Mouse (Mus musculus): ENCODE measurements at regions not wholly inside any gene's neighbourhood (a gene's known extent, or its start where the extent isn't known, plus 50 kb on each side); places are given as distances from the start of the nearest gene placed in this dataset.

GRCm38 (mm10) chr1:72036600-72036999 is 175.5 kb downstream of the Mreg start:
- no peak for DNase-seq

GRCm38 (mm10) chr1:72036141-72036540 is 176.0 kb downstream of the Mreg start:
- DNase-seq = no peak

GRCm38 (mm10) chr1:72033941-72034340 is 178.2 kb downstream of the Mreg start:
- DNase-seq = no peak

DNA sequence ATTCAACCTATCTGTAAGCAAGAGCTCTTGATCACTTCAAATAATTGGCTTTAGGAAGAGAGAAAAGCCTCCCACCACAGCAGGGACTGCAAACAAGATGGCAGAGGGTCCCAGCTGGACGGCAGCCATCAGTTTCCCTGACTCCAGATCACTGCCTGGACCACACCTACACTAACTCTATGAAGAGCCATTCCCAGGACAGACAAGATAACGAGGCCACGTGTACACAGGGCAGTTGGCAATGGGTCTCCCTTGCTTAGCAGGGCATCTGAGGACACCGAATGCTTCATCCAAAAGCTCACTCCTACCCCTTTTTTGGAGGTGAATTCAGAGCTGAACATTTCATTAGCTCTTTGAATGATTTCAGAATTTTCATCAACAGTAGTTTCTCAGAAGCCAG is 179.9 kb downstream of the Mreg start:
- no peak for DNase-seq

GRCm38 (mm10) chr1:72030763-72031405 is 181.2 kb downstream of the Mreg start:
- DNase-seq = no peak

- DNase-seq = no peak
Measured at GRCm38 (mm10) chr1:72029625-72030024, 182.5 kb downstream of the Mreg start.

DNA sequence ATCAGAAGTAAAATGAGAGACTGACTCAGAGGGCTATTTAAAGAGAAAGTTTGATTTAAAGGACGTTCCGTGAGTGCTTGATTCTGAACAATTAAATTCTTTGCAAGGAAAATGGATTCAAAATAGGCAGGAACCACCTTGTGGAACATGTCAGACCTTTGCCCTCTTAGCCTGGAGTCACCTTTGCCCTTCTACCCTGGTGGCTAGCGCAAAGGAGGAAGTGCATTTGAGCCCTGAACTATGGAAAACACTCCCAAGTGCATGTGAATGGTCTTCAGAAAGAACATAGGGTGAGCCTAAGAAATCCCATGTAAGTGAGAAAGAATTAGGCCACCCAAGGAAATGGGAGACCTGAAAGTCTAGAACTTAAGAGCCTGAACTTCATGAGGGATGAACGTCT is 185.2 kb downstream of the Mreg start:
- DNase-seq = no peak

DNA sequence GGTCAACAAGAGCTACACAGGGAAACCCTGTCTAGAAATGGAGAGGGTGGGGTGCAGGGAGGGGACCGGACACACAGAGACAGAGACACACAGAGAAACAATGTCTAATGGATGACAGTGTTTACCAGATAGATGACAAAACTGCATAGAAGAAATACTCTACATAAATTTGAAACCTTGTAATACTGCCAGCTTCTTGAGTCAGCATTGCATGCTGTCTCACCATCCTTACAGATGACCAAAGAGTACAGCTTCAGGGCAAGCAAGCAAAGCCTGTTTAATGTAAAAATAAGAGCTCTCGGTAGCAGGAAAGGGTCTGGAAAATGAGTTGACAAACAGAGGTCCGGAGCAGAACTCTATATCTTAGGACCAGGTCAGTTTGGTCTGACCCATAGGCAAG is 189.5 kb downstream of the Mreg start:
- DNase-seq = no peak

- no peak for DNase-seq
Measured at GRCm38 (mm10) chr1:72018479-72019222, 193.5 kb downstream of the Mreg start.

- DNase-seq = no peak
Measured at GRCm38 (mm10) chr1:72017814-72018478, 194.2 kb downstream of the Mreg start.

DNA sequence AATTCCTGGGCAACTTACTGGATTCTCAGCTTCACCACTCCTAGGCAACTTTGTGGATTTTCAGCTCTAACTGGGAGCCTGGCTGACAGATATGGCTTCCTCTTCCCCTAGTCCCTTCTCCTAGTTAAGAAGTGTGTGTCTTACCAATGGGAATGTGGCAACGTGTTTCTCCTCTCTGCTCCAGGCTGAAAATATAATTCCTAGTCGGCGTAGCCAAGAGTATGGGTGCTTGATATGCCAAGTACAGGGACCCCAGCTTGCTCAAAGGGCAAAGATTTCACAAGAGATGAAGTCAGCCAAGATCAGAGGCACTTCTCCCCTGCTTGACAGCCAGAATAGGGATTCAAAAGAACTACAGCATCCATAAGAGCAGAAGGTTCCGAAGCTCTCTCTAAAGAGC is 196.6 kb downstream of the Mreg start:
- DNase-seq = no peak

GRCm38 (mm10) chr1:72014580-72014979 is 197.5 kb downstream of the Mreg start:
- DNase-seq = peak; percentile 49 to 69

GRCm38 (mm10) chr1:72013863-72014262 is 198.2 kb downstream of the Mreg start:
- DNase-seq = no peak

- DNase-seq = no peak
Measured at GRCm38 (mm10) chr1:72012710-72013109, 199.4 kb downstream of the Mreg start.

DNA sequence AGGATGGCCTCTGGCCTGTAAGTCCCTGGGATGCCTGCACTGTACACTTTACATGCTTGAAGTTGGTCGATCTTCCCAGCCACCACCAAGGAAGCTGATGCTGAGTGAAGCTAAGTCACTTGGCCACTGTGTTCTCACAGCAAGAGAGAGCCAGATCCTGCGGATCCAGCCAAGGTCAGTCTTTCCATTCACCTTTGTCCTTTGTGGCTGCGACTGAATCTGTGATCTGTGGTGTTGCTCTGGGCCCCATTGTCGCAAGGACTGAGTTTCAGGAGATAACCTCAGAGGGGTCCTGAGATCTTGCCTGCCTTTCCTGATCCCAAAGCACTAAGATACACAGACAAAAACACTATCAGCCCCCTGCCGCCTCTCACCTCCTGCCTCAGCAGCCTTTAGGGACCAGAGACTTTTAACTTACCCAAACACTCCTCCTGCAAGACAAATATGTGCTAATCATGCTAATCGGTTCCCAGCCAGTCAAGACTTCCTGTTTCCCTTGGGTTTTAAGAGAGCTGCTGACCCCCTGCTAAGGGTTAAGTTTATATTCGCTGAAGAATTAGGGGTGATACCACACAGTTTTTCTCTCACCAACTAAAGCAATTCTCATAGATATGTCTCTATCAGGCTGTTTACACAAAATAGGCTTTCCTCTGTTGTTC is 202.7 kb downstream of the Mreg start:
- no peak for DNase-seq

GRCm38 (mm10) chr1:72006696-72007291 is 205.3 kb downstream of the Mreg start:
- DNase-seq = no peak

DNA sequence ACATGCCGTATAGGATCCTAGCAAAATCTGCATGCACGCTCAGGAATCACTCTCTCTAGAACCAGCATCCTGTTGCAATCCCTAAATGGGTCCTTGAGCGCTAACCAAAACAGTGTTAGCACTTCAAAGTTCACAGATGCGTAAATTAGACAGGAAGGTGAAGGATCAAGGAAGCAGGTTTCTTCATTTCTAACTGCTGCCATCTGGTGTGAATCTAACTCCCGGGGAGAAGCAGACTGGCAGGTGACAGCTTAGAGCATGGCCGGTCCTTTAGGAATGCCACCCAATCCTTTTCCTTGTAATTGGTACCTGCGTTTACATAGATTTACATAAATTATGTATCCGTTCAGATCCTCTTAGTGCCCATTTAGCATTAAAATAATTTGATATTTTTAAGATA is 206.2 kb downstream of the Mreg start:
- DNase-seq = no peak

DNA sequence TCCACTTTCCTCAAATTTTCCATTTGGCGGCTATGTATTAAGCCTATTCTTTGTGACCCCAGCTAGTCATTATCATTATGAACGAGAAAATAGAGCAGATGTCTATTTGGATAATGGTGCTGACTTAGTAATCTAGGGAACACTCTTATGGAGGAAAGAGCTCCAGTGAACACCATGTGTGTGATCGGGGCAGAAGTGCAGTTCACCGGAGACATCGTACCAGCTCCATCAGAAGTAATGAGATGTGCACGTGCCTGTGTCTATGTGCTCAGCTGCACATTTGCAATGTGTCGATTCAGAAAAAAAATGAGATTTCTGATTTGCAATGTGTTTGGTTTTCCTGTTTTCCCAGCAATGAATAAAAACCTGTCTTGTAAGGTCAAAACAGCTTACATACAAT is 206.6 kb downstream of the Mreg start:
- no peak for DNase-seq

- no peak for DNase-seq
Measured at GRCm38 (mm10) chr1:72003424-72004278, 208.5 kb downstream of the Mreg start.

- peak; percentile 17 to 50 for DNase-seq
Measured at GRCm38 (mm10) chr1:72002471-72003116, 209.5 kb downstream of the Mreg start.

DNA sequence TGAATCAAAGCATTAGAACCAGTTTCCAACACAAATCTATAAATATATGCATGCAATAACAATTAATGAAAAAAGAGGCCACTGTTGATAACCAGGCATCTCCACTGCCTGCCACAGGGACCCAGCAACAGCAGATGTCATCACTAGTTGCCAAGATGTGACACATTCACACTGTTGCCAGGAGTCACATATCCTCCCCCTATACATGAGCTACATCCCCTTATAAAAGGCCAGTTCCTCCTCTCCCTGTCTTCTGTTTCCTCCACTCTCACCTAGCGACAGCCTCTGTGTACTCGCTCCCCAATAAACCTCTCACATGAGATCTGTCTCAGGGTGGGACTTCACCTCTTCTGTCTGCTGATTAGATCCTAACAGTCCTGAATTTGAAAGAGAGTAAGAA is 211.4 kb downstream of the Mreg start:
- DNase-seq = no peak

- peak in 1 of 2 experiments; percentile 53 for DNase-seq
Measured at GRCm38 (mm10) chr1:71996828-71997227, 215.3 kb downstream of the Mreg start.
